Comparison of ENCODE assay signal across 10 mouse cellular contexts in the genomic region with DNA sequence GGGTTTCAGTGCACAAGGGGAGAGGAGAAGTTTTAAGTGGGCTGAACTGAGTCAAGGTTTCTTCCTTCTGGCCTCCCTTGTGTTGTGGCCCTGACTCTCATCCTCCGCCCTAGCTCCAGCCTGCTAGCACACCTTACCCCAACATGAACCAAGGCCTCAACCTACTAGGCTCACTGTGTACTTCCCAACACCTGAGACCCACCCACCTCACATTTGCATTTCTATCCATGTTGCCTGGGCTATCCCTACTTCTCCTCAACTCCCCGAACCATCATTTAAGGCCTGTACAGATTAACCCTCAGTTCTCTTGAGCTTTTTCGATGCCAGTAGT. TPM values are rescaled to one million over a fixed set of nuclear protein-coding genes. Genes with fewer than 3 reads are reported as not detected.
DNase-seq lines count a peak whose midpoint lies in the region; ATAC-seq and TF ChIP-seq lines count a peak whose summit lies in the region.
"Had no signal": no experiment of that assay in that cellular context is flagged by ENCODE, and none has a peak within 500 bp of the region (broad histone marks: within the 10 kb centered on the region; RNA-seq: fewer than 3 reads in every experiment).

No protein-coding gene starts in this region.

- TF ChIP-seq EP300 in CH12.LX (IDR thresholded peaks at IDR 0.05; ENCODE audit: low read length), result no peak

- no peak overlapping the region for H3K27ac ChIP-seq in hindbrain, embryonic 14.5 days
- no peak overlapping the region for H3K27ac ChIP-seq in hindbrain, embryonic 11.5 days (ENCODE audit: low read depth, low read length)
- H3K27ac ChIP-seq in CH12.LX (ENCODE audit: insufficient read depth, low read depth), result 0 out of 2 replicates have a peak overlapping the region, but pooled peaks have one; percentile 2
- H3K27ac ChIP-seq in cortical plate, adult 2 months (ENCODE audit: insufficient read depth, low read length), result 0 out of 2 replicates have a peak overlapping the region, but pooled peaks have one; percentile 2
- no peak overlapping the region for H3K27ac ChIP-seq in intestine, embryonic 16.5 days (ENCODE audit: low read length)
- H3K27ac ChIP-seq: embryonic facial prominence, embryonic 13.5 days; hindbrain, embryonic 10.5 days; limb, embryonic 10.5 days had no signal

- no peak overlapping the region for H3K9ac ChIP-seq in hindbrain, embryonic 14.5 days
- no peak overlapping the region for H3K9ac ChIP-seq in hindbrain, embryonic 11.5 days (ENCODE audit: low read depth, low read length)
- H3K9ac ChIP-seq in CH12.LX (ENCODE audit: insufficient read depth, low read depth), result no peak overlapping the region
- no peak overlapping the region for H3K9ac ChIP-seq in intestine, embryonic 16.5 days (ENCODE audit: low read depth, low read length)
- H3K9ac ChIP-seq: embryonic facial prominence, embryonic 13.5 days had no signal

- dilution Hi-C loops in CH12.LX (cut with MboI; ENCODE audit: extremely low pct_ligation_motif_present, extremely low pct_unique_long_range_greater_than_20kb, low sequenced_read_pairs), result no loop called here

- no peak overlapping the region for H3K4me3 ChIP-seq in hindbrain, embryonic 14.5 days (replicated peaks; ENCODE audit: low read length)
- H3K4me3 ChIP-seq in hindbrain, embryonic 11.5 days (ENCODE audit: low read depth, low read length), result no peak overlapping the region
- H3K4me3 ChIP-seq in CH12.LX (replicated peaks in 1 of 3; ENCODE audit: low read depth in 2 of 3, low read length in 2 of 3, poor library complexity in 1 of 3), result no peak overlapping the region
- no peak overlapping the region for H3K4me3 ChIP-seq in cortical plate, adult 2 months (ENCODE audit: insufficient read depth, low read length)
- H3K4me3 ChIP-seq in intestine, embryonic 16.5 days (ENCODE audit: low read length), result no peak overlapping the region
- H3K4me3 ChIP-seq: embryonic facial prominence, embryonic 13.5 days; hindbrain, embryonic 10.5 days; limb, embryonic 10.5 days had no signal

- TF ChIP-seq POLR2A in CH12.LX (IDR thresholded peaks at IDR 0.05; ENCODE audit: low read depth, low read length), result no peak
- no peak for TF ChIP-seq POLR2A in cortical plate, adult 2 months (IDR thresholded peaks at IDR 0.05; ENCODE audit: extremely low read depth, insufficient read depth, low read length)

- DNase-seq in hindbrain, embryonic 14.5 days (ENCODE audit: low spot score), result no peak
- no peak for DNase-seq in hindbrain, embryonic 11.5 days (ENCODE audit: low spot score)
- no peak for DNase-seq in CH12.LX (ENCODE audit: extremely low read depth)
- no peak for DNase-seq in spleen, postnatal 10 days (ENCODE audit: low spot score in 2 of 2)

- peaks cover 9% of the 10 kb centered on the region; the same call in 1 of the 2 replicates for H3K36me3 ChIP-seq in hindbrain, embryonic 14.5 days (replicated peaks; ENCODE audit: control insufficient read depth, insufficient read depth)
- no peaks in the 10 kb centered on the region for H3K36me3 ChIP-seq in hindbrain, embryonic 11.5 days (ENCODE audit: control insufficient read depth, insufficient read depth, low read length)
- peaks cover 51 to 75% of the 10 kb centered on the region in 2 experiments for H3K36me3 ChIP-seq in CH12.LX (replicated peaks in 1 of 2; ENCODE audit: control insufficient read depth in 1 of 2, insufficient read depth in 1 of 2, low read length in 1 of 2)
- peaks cover under 1% of the 10 kb centered on the region; the same call in 1 of the 2 replicates for H3K36me3 ChIP-seq in intestine, embryonic 16.5 days (ENCODE audit: control insufficient read depth, insufficient read depth, low read length)

- H3K79me2 ChIP-seq in CH12.LX (replicated peaks; ENCODE audit: control insufficient read depth, extremely low read depth, insufficient read depth, poor library complexity, severe bottlenecking), result no peaks in the 10 kb centered on the region

- H3K4me1 ChIP-seq in hindbrain, embryonic 14.5 days (replicated peaks; ENCODE audit: control insufficient read depth, insufficient read depth, low read length), result 0 out of 2 replicates have a peak, but pooled peaks cover 8% of the 10 kb centered on the region
- no peaks in the 10 kb centered on the region for H3K4me1 ChIP-seq in hindbrain, embryonic 11.5 days (replicated peaks; ENCODE audit: control insufficient read depth, insufficient read depth, low read length)
- peaks cover 2 to 38% of the 10 kb centered on the region in 2 experiments for H3K4me1 ChIP-seq in CH12.LX (ENCODE audit: control insufficient read depth in 1 of 2, insufficient read depth in 2 of 2)
- peaks cover 5% of the 10 kb centered on the region for H3K4me1 ChIP-seq in cortical plate, adult 2 months (ENCODE audit: control insufficient read depth, insufficient read depth, low read length)
- H3K4me1 ChIP-seq in intestine, embryonic 16.5 days (ENCODE audit: control insufficient read depth, insufficient read depth, low read length), result no peaks in the 10 kb centered on the region
- H3K4me1 ChIP-seq: embryonic facial prominence, embryonic 13.5 days; hindbrain, embryonic 10.5 days; limb, embryonic 10.5 days had no signal

- no peak overlapping the region for H3K4me2 ChIP-seq in hindbrain, embryonic 14.5 days (replicated peaks)
- no peak overlapping the region for H3K4me2 ChIP-seq in hindbrain, embryonic 11.5 days (replicated peaks; ENCODE audit: low read depth, low read length)
- no peak overlapping the region for H3K4me2 ChIP-seq in CH12.LX (ENCODE audit: insufficient read depth, low read depth, poor library complexity, severe bottlenecking)
- no peak overlapping the region for H3K4me2 ChIP-seq in intestine, embryonic 16.5 days (ENCODE audit: low read depth, low read length)
- H3K4me2 ChIP-seq: embryonic facial prominence, embryonic 13.5 days had no signal

- no peak for TF ChIP-seq CTCF in CH12.LX (conservative IDR thresholded peaks at IDR 0.05 in 1 of 2, IDR thresholded peaks at IDR 0.05 in 1 of 2; ENCODE audit: low read depth in 2 of 2, low read length in 2 of 2)
- TF ChIP-seq CTCF in cortical plate, adult 2 months (IDR thresholded peaks at IDR 0.05; ENCODE audit: extremely low read depth, insufficient read depth, low read length), result no peak

- ATAC-seq in hindbrain, embryonic 14.5 days (ENCODE audit: low FRiP score), result peak; percentile 14; the same call in 1 of the 2 replicates
- ATAC-seq in hindbrain, embryonic 11.5 days (ENCODE audit: low FRiP score), result no peak
- ATAC-seq in megakaryocyte progenitor cell, adult 5-6 weeks (replicated peaks; ENCODE audit: poor library complexity), result 0 out of 2 replicates have a peak, but pooled peaks have one; percentile 2
- ATAC-seq in intestine, embryonic 16.5 days, result no peak

- TF ChIP-seq RAD21 in CH12.LX (IDR thresholded peaks at IDR 0.05; ENCODE audit: low read depth, low read length), result no peak

- 96% methylated on average over 3 of the region's 3 CpGs for WGBS in hindbrain, embryonic 14.5 days
- WGBS in hindbrain, embryonic 11.5 days, result 94% methylated on average over 3 of the region's 3 CpGs
- WGBS in intestine, embryonic 16.5 days, result 96% methylated on average over 3 of the region's 3 CpGs

- H3K9me3 ChIP-seq in hindbrain, embryonic 14.5 days (ENCODE audit: control insufficient read depth, low read length), result no peaks in the 10 kb centered on the region
- no peaks in the 10 kb centered on the region for H3K9me3 ChIP-seq in hindbrain, embryonic 11.5 days (ENCODE audit: control insufficient read depth, low read length)
- H3K9me3 ChIP-seq in CH12.LX (replicated peaks; ENCODE audit: low read length), result no peaks in the 10 kb centered on the region
- H3K9me3 ChIP-seq in intestine, embryonic 16.5 days (ENCODE audit: control insufficient read depth, low read length), result no peaks in the 10 kb centered on the region
- H3K9me3 ChIP-seq: embryonic facial prominence, embryonic 13.5 days; hindbrain, embryonic 10.5 days; limb, embryonic 10.5 days had no signal

- in situ Hi-C loops in CH12.LX (cut with MboI; ENCODE audit: low pct_ligation_motif_present, low pct_unique_long_range_greater_than_20kb, low sequenced_read_pairs), result no loop called here

- no peaks in the 10 kb centered on the region for H3K27me3 ChIP-seq in hindbrain, embryonic 14.5 days (ENCODE audit: control insufficient read depth, insufficient read depth, low read length)
- H3K27me3 ChIP-seq in hindbrain, embryonic 11.5 days (ENCODE audit: control insufficient read depth, insufficient read depth, low read length), result no peaks in the 10 kb centered on the region
- H3K27me3 ChIP-seq in CH12.LX (replicated peaks), result no peaks in the 10 kb centered on the region
- no peaks in the 10 kb centered on the region for H3K27me3 ChIP-seq in intestine, embryonic 16.5 days (replicated peaks; ENCODE audit: control insufficient read depth, insufficient read depth, low read length)
- H3K27me3 ChIP-seq: embryonic facial prominence, embryonic 13.5 days had no signal

TF ChIP-seq in CH12.LX, 34 proteins besides CTCF, POLR2A, EP300 and RAD21:
- no peak for TF ChIP-seq CHD1 (IDR thresholded peaks at IDR 0.05; ENCODE audit: low read depth, low read length)
- no peak for TF ChIP-seq SMC3 (IDR thresholded peaks at IDR 0.05; ENCODE audit: low read depth, low read length)
- TF ChIP-seq ZMIZ1 (IDR thresholded peaks at IDR 0.05; ENCODE audit: low read depth, low read length), result no peak
- TF ChIP-seq ZNF384 (IDR thresholded peaks at IDR 0.05; ENCODE audit: low read depth, low read length), result no peak
- no peak for TF ChIP-seq MXI1 (IDR thresholded peaks at IDR 0.05; ENCODE audit: low read depth, low read length)
- TF ChIP-seq MEF2A (IDR thresholded peaks at IDR 0.05; ENCODE audit: borderline replicate concordance, low read depth, low read length), result no peak
- TF ChIP-seq CHD2 (IDR thresholded peaks at IDR 0.05; ENCODE audit: low read length), result no peak

RNA-seq across cellular contexts. Expression of gene Cd180, which starts 51.9 kb away (rescaled TPM):
- 1.0 and 1.1 TPM in 2 replicates for polyA plus RNA-seq in hindbrain, embryonic 14.5 days (2014; fragmentation: Nextera tagmentation; extraction: Ambion mirVana)
- 0.78 and 1.2 TPM in 2 replicates for polyA plus RNA-seq in hindbrain, embryonic 11.5 days (2014; fragmentation: Nextera tagmentation; extraction: Ambion mirVana)
- total RNA-seq in CH12.LX (2012; rRNA removed), result 34.2 and 41.7 TPM in 2 replicates
- 40.4 and 43.3 TPM in 2 replicates for total RNA-seq in CH12.LX (2014; rRNA removed)
- 203 and 232 TPM in 2 replicates for polyA plus RNA-seq in CH12.LX (2012; ENCODE audit: insufficient read length, low read depth)
- 1.9 and 2.1 TPM in 2 replicates for polyA plus RNA-seq in cortical plate, adult 2 months (2012; rRNA removed)
- total RNA-seq in megakaryocyte progenitor cell, adult 5-6 weeks (2015), result 47.1 and 51.5 TPM in 2 replicates
- total RNA-seq in megakaryocyte progenitor cell, adult 5-6 weeks (2017), result 11.2 and 14.5 TPM in 2 replicates
- 0.31 and 0.54 TPM in 2 replicates for polyA plus RNA-seq in intestine, embryonic 16.5 days (2015; fragmentation: Nextera tagmentation; extraction: Ambion mirVana)

Comparison
In these comparisons a context has a peak if more than half of its experiments do, and no peak if none do; other contexts are left out.
1. ATAC-seq: peak in hindbrain, embryonic 14.5 days (single experiment) and megakaryocyte progenitor cell, adult 5-6 weeks (single experiment); none in hindbrain, embryonic 11.5 days (single experiment) and intestine, embryonic 16.5 days (single experiment).
2. H3K27ac ChIP-seq: peak in CH12.LX (single experiment) and cortical plate, adult 2 months (single experiment); none in hindbrain, embryonic 14.5 days (single experiment), hindbrain, embryonic 11.5 days (single experiment) and intestine, embryonic 16.5 days (single experiment).
3. RNA of gene Cd180, which starts 51.9 kb away (polyA plus RNA-seq): 203 to 232 TPM in CH12.LX; 1.9 to 2.1 TPM in cortical plate, adult 2 months, 0.78 to 1.2 TPM in hindbrain, embryonic 11.5 days, 1.0 to 1.1 TPM in hindbrain, embryonic 14.5 days and 0.31 to 0.54 TPM in intestine, embryonic 16.5 days; every median in the first group is over 10 times any median in the second.